8 mouse cellular contexts compared by ENCODE assay signal in genomic region chr12:71016503-71017241, GRCm38 (mm10). TPM values are rescaled to one million over a fixed set of nuclear protein-coding genes. Genes with fewer than 3 reads are reported as not detected.
DNase-seq lines count a peak whose midpoint lies in the region; ATAC-seq lines count a peak whose summit lies in the region.

No protein-coding gene starts in this region.

- H3K36me3 ChIP-seq in hindbrain, embryonic 16.5 days (ENCODE audit: control insufficient read depth, insufficient read depth, low read length): peaks cover 3% of the 10 kb centered on the region
- peaks cover 36% of the 10 kb centered on the region for H3K36me3 ChIP-seq in liver, embryonic 13.5 days
- peaks cover 16% of the 10 kb centered on the region; the same call in 1 of the 2 replicates for H3K36me3 ChIP-seq in neural tube, embryonic 12.5 days

- ATAC-seq in hindbrain, embryonic 16.5 days: no peak
- peak; percentile 13 for ATAC-seq in liver, embryonic 13.5 days (ENCODE audit: low read depth)
- ATAC-seq in neural tube, embryonic 12.5 days (ENCODE audit: low FRiP score, low read depth): peak; percentile 22

- WGBS in hindbrain, embryonic 16.5 days: under 1% methylated on average over 50 of the region's 82 CpGs
- under 1% methylated on average over 65 of the region's 82 CpGs for WGBS in liver, embryonic 13.5 days (ENCODE audit: insufficient replicate concordance)
- WGBS in neural tube, embryonic 12.5 days: 1% methylated on average over 43 of the region's 82 CpGs

- DNase-seq in layer of hippocampus, adult 11-12 months (ENCODE audit: low spot score): peak; percentile 19
- DNase-seq in layer of hippocampus, adult 18-20 months (ENCODE audit: low spot score in 2 of 2): no peak
- peak; percentile 25 for DNase-seq in forelimb bud, embryonic 11.5 days (ENCODE audit: low read depth, low spot score)
- peak; percentile 40 for DNase-seq in liver, embryonic 13.5 days
- DNase-seq in thymus, postnatal 10 days (ENCODE audit: low spot score in 2 of 2): peak; percentile 15 to 56

- peak overlapping the region; percentile 86 for H3K9ac ChIP-seq in hindbrain, embryonic 16.5 days (ENCODE audit: low read depth, low read length)
- H3K9ac ChIP-seq in liver, embryonic 13.5 days: peak overlapping the region; percentile 99
- peak overlapping the region; percentile 91 for H3K9ac ChIP-seq in neural tube, embryonic 12.5 days

- H3K4me3 ChIP-seq in brown adipose tissue, adult 24 weeks (ENCODE audit: insufficient read depth, low read depth, low read length): peak overlapping the region; percentile 88
- peak overlapping the region; percentile 95 for H3K4me3 ChIP-seq in hindbrain, embryonic 16.5 days (ENCODE audit: low read length)
- peak overlapping the region; percentile 100 for H3K4me3 ChIP-seq in liver, embryonic 13.5 days (replicated peaks)
- H3K4me3 ChIP-seq in neural tube, embryonic 12.5 days: peak overlapping the region; percentile 98

- H3K27me3 ChIP-seq in hindbrain, embryonic 16.5 days (replicated peaks; ENCODE audit: control insufficient read depth, insufficient read depth, low read length): no peaks in the 10 kb centered on the region
- no peaks in the 10 kb centered on the region for H3K27me3 ChIP-seq in liver, embryonic 13.5 days
- no peaks in the 10 kb centered on the region for H3K27me3 ChIP-seq in neural tube, embryonic 12.5 days (replicated peaks)

- peak overlapping the region; percentile 88 for H3K4me2 ChIP-seq in hindbrain, embryonic 16.5 days (ENCODE audit: low read length)
- peak overlapping the region; percentile 87 for H3K4me2 ChIP-seq in liver, embryonic 13.5 days
- peak overlapping the region; percentile 84 for H3K4me2 ChIP-seq in neural tube, embryonic 12.5 days (replicated peaks)

- H3K9me3 ChIP-seq in hindbrain, embryonic 16.5 days (ENCODE audit: control insufficient read depth, low read length): no peaks in the 10 kb centered on the region
- H3K9me3 ChIP-seq in liver, embryonic 13.5 days (replicated peaks): no peaks in the 10 kb centered on the region
- no peaks in the 10 kb centered on the region for H3K9me3 ChIP-seq in neural tube, embryonic 12.5 days

- peak overlapping the region; percentile 45 for H3K27ac ChIP-seq in brown adipose tissue, adult 24 weeks (replicated peaks; ENCODE audit: low read depth, low read length)
- H3K27ac ChIP-seq in hindbrain, embryonic 16.5 days (ENCODE audit: low read depth, low read length): peak overlapping the region; percentile 94
- H3K27ac ChIP-seq in liver, embryonic 13.5 days: peak overlapping the region; percentile 98
- H3K27ac ChIP-seq in neural tube, embryonic 12.5 days: peak overlapping the region; percentile 87

- H3K4me1 ChIP-seq in brown adipose tissue, adult 24 weeks (ENCODE audit: control insufficient read depth, insufficient read depth, insufficient read length, low read length): peaks cover 8% of the 10 kb centered on the region
- H3K4me1 ChIP-seq in hindbrain, embryonic 16.5 days (ENCODE audit: control insufficient read depth, insufficient read depth, low read depth, low read length): peaks cover 21% of the 10 kb centered on the region
- peaks cover 36% of the 10 kb centered on the region for H3K4me1 ChIP-seq in liver, embryonic 13.5 days (replicated peaks)
- H3K4me1 ChIP-seq in neural tube, embryonic 12.5 days: peaks cover 21% of the 10 kb centered on the region

RNA-seq across cellular contexts. Expression of gene Arid4a, which starts 0.9 kb away (rescaled TPM):
- 10 to 100 TPM; 40.9 to 44.2 TPM for total RNA-seq in layer of hippocampus, adult 18-20 months (2021)
- 6.8 and 12.1 TPM in 2 replicates for polyA plus RNA-seq in brown adipose tissue, adult 24 weeks (2012; ENCODE audit: insufficient read depth, insufficient read length, missing spikeins)
- 41.4 and 41.7 TPM in 2 replicates for polyA plus RNA-seq in hindbrain, embryonic 16.5 days (2015; fragmentation: Nextera tagmentation; extraction: Ambion mirVana)
- polyA plus RNA-seq in liver, embryonic 13.5 days (2015; fragmentation: Nextera tagmentation; extraction: Ambion mirVana): 24.1 and 27.4 TPM in 2 replicates
- polyA plus RNA-seq in neural tube, embryonic 12.5 days (2016; fragmentation: Nextera tagmentation; extraction: Ambion mirVana): 36.7 and 39.5 TPM in 2 replicates

RNA-seq across cellular contexts. Expression of gene Psma3, which starts 42.3 kb away (rescaled TPM):
- total RNA-seq in layer of hippocampus, adult 18-20 months (2021): 100 to 1,000 TPM; 185 to 216 TPM
- polyA plus RNA-seq in brown adipose tissue, adult 24 weeks (2012; ENCODE audit: insufficient read depth, insufficient read length, missing spikeins): 441 and 473 TPM in 2 replicates
- 489 and 503 TPM in 2 replicates for polyA plus RNA-seq in hindbrain, embryonic 16.5 days (2015; fragmentation: Nextera tagmentation; extraction: Ambion mirVana)
- 470 and 495 TPM in 2 replicates for polyA plus RNA-seq in liver, embryonic 13.5 days (2015; fragmentation: Nextera tagmentation; extraction: Ambion mirVana)
- polyA plus RNA-seq in neural tube, embryonic 12.5 days (2016; fragmentation: Nextera tagmentation; extraction: Ambion mirVana): 543 and 554 TPM in 2 replicates

Comparison
In these comparisons a context has a peak if more than half of its experiments do, and no peak if none do; other contexts are left out.
1. DNase-seq: peak in layer of hippocampus, adult 11-12 months (single experiment), forelimb bud, embryonic 11.5 days (single experiment), liver, embryonic 13.5 days (single experiment) and thymus, postnatal 10 days (2 of 2); none in layer of hippocampus, adult 18-20 months (0 of 2).
2. H3K27ac ChIP-seq: peak in every context shown above with its lines; median percentile 98 in liver, embryonic 13.5 days; 94 in hindbrain, embryonic 16.5 days; 87 in neural tube, embryonic 12.5 days; 45 in brown adipose tissue, adult 24 weeks.
3. Peak in every context shown above with its lines, with median percentiles within 50 percentile points of each other: H3K4me3 ChIP-seq, H3K4me2 ChIP-seq and H3K9ac ChIP-seq.